Mouse (Mus musculus) Patski (cell line): ENCODE results near the gene Cyp11a1. TPM values are rescaled to one million over a fixed set of nuclear protein-coding genes. Genes with fewer than 3 reads are reported as not detected.

Experiments used
- ATAC-seq: fragments of 100-300 bp; one replicate; pipeline ENCODE4 v1.8.0; 2021
- CTCF ChIA-PET: fragments of 350-600 bp; sonication (Branson Sonifier 250); formaldehyde crosslinking; loops from one replicate; lab custom pipeline; 2022; ENCODE audit warnings: inconsistent platforms; lab: Charles Lee
- POLR2A ChIA-PET: fragments of 350-600 bp; sonication (Branson Sonifier 250); formaldehyde crosslinking; loops from one replicate; lab custom pipeline; 2022; ENCODE audit warnings: antibody characterized with exemption, inconsistent platforms; lab: Charles Lee
- DNase-seq: peaks from one replicate; pipeline ENCODE4 v3.0.0-alpha.2; 2011; ENCODE audit warnings: low read depth, low spot score
- H3K27me3 ChIP-seq: fragments of 371-371 bp; one replicate; pipeline ENCODE4 v1.5.1; 2021
- CTCF ChIP-seq: fragments of 100-300 bp; IDR thresholded peaks from one replicate; pipeline ENCODE4 v1.5.1; 2021
- in situ Hi-C: fragments of 300-500 bp; cut with MboI; formaldehyde crosslinking; loops from 3 replicates; pipeline ENCODE4 v1.11.1; 2018; ENCODE audit warnings: low pct_unique_long_range_greater_than_20kb, mixed read lengths
- polyA plus RNA-seq: library from polyadenylated mRNA; unstranded; gene quantifications from one replicate; pipeline ENCODE4 v1.2.3, GENCODE M21; 2021

Cyp11a1 gene
- polyA plus RNA-seq, 1 experiment from 2014 or later, result 0.13 TPM

DNA sequence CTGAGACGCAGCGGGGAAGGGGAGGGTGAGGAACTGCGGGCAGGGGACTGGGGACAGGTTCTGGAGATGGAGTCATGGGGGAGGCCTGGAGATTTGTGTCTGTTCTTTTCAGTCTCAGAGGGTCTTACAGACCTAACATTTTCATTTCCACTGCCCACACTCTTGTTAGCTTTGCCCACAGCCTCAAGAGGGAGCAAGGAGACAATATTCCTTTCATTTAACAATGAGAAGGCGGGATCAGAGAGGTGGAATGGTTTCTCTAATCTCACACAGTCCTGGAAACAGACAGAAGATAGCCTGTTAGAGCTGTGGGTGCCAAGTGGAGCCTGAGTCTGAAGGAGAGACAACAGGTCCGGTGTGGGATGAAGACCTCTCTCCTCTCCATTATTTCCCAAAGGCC is 45.7 kb downstream of the Cyp11a1 start:
- DNase-seq (no peak), ATAC-seq (no peak)
- TF ChIP-seq CTCF, result no peak
- CTCF ChIA-PET, result interaction anchor here (0.9 to 10.8 kb wide), 8 partner anchors 11 to 164 kb away, joined by 3 to 107 read pairs (median 3); partner anchors contain the start of genes Islr, Islr2 and Stra6
- POLR2A ChIA-PET, result interaction anchor here (0.6 to 1.0 kb wide), 2 partner anchors 142 to 162 kb away, joined by 3 to 4 read pairs; no protein-coding TSS in a partner anchor
- in situ Hi-C loops, result loop anchor here (5.0 kb wide), 1 partner anchor 150 kb away; the partner anchor contains the start of genes Islr and Islr2
- no peaks in the 10 kb centered on the region for H3K27me3 ChIP-seq

GRCm38 (mm10) chr9:58053102-58053501 is 46.9 kb downstream of the Cyp11a1 start:
- TF ChIP-seq CTCF, result peak; percentile 89
- DNase-seq, result no peak
- no peaks in the 10 kb centered on the region for H3K27me3 ChIP-seq
- ChIA-PET CTCF (interaction anchor here (1.3 to 10.8 kb wide), 3 partner anchors 13 to 159 kb away, joined by 3 to 107 read pairs (median 48); partner anchors contain the start of genes Islr and Islr2), POLR2A (interaction anchor here (1.2 kb wide), 1 partner anchor 80 kb away, joined by 6 read pairs; no protein-coding TSS in a partner anchor)
- in situ Hi-C loops, result loop anchor here (5.0 kb wide), 1 partner anchor 149 kb away; the partner anchor contains the start of genes Islr and Islr2
- no peak for ATAC-seq

GRCm38 (mm10) chr9:58053544-58053943 is 47.3 kb downstream of the Cyp11a1 start:
- ChIA-PET POLR2A (interaction anchor here (0.7 to 1.2 kb wide), 2 partner anchors 79 to 275 kb away, joined by 6 read pairs; no protein-coding TSS in a partner anchor), CTCF (interaction anchor here (0.7 to 10.8 kb wide), 3 partner anchors 11 to 153 kb away, joined by 3 to 107 read pairs (median 4); partner anchors contain the start of genes Islr and Islr2)
- DNase-seq (no peak), ATAC-seq (no peak)
- in situ Hi-C loops, result loop anchor here (5.0 kb wide), 1 partner anchor 149 kb away; the partner anchor contains the start of genes Islr and Islr2
- no peaks in the 10 kb centered on the region for H3K27me3 ChIP-seq
- no peak for TF ChIP-seq CTCF

GRCm38 (mm10) chr9:58054032-58054431 is 47.8 kb downstream of the Cyp11a1 start:
- ChIA-PET POLR2A (interaction anchor here (0.7 to 1.2 kb wide), 2 partner anchors 79 to 275 kb away, joined by 6 read pairs; no protein-coding TSS in a partner anchor), CTCF (interaction anchor here (0.7 to 10.8 kb wide), 3 partner anchors 12 to 153 kb away, joined by 3 to 107 read pairs (median 4); partner anchors contain the start of genes Islr and Islr2)
- DNase-seq (no peak), ATAC-seq (no peak)
- H3K27me3 ChIP-seq, result no peaks in the 10 kb centered on the region
- in situ Hi-C loops, result loop anchor here (5.0 kb wide), 1 partner anchor 148 kb away; the partner anchor contains the start of genes Islr and Islr2
- TF ChIP-seq CTCF, result no peak

GRCm38 (mm10) chr9:58055666-58056065 is 49.5 kb downstream of the Cyp11a1 start:
- peak; percentile 86 for DNase-seq
- TF ChIP-seq CTCF, result no peak
- ChIA-PET POLR2A (interaction anchor here (0.9 to 2.0 kb wide), 2 partner anchors 22 to 88 kb away, joined by 4 to 8 read pairs; no protein-coding TSS in a partner anchor), CTCF (interaction anchor here (1.5 to 10.8 kb wide), 2 partner anchors 151 to 157 kb away, joined by 4 to 107 read pairs; partner anchors contain the start of genes Islr and Islr2)
- ATAC-seq, result peak; percentile 83
- in situ Hi-C loops, result loop anchor here (5.0 kb wide), 1 partner anchor 87 kb away; no protein-coding TSS in a partner anchor
- H3K27me3 ChIP-seq, result no peaks in the 10 kb centered on the region

DNA sequence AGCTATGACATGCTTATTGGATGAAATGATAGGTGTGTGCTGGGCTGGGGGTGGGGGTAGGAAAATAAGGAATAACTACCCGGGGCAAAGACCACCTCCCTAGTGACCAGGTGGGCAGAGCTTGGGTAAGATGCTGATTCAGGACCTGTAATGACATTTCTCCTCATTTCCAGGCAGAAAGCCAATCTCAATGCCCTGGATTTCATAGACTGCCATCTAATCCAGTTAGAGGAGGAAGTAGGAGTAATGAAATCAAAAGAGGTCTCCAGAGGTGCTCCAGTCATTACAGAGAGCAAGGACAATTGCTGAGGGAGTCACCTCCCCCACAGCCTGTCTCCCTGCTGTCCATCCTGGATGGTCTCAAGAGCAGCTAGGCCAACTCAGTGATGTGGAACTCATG is 53.7 kb downstream of the Cyp11a1 start:
- no peak for DNase-seq
- TF ChIP-seq CTCF, result no peak
- no peak for ATAC-seq
- in situ Hi-C loops, result loop anchor here (5.0 kb wide), 1 partner anchor 82 kb away; no protein-coding TSS in a partner anchor
- CTCF ChIA-PET, result interaction anchor here (1.4 kb wide), 1 partner anchor 13 kb away, joined by 3 read pairs; no protein-coding TSS in a partner anchor
- peaks cover 4% of the 10 kb centered on the region for H3K27me3 ChIP-seq
- POLR2A ChIA-PET, result no interaction called here

GRCm38 (mm10) chr9:58060677-58061667 is 54.8 kb downstream of the Cyp11a1 start:
- H3K27me3 ChIP-seq, result peaks cover 4% of the 10 kb centered on the region
- ChIA-PET CTCF (interaction anchor here (1.4 kb wide), 1 partner anchor 12 kb away, joined by 3 read pairs; no protein-coding TSS in a partner anchor), POLR2A (no interaction called here)
- ATAC-seq (no peak), DNase-seq (no peak)
- no peak for TF ChIP-seq CTCF
- in situ Hi-C loops, result no loop called here

GRCm38 (mm10) chr9:58063531-58063930 is 57.3 kb downstream of the Cyp11a1 start, which contains the start of gene Stra6:
Gene Stra6, plus strand, starts transcription at chr9:58063788.
- DNase-seq (no peak), ATAC-seq (no peak)
- no peak for TF ChIP-seq CTCF
- in situ Hi-C loops, result no loop called here
- ChIA-PET POLR2A (interaction anchor here (0.7 kb wide), 1 partner anchor 141 kb away, joined by 3 read pairs; no protein-coding TSS in a partner anchor), CTCF (interaction anchor here (1.1 kb wide), 1 partner anchor 11 kb away, joined by 3 read pairs; no protein-coding TSS in a partner anchor)
- peaks cover 4% of the 10 kb centered on the region for H3K27me3 ChIP-seq

GRCm38 (mm10) chr9:58065532-58065931 is 59.3 kb downstream of the Cyp11a1 start:
- in situ Hi-C loops, result no loop called here
- TF ChIP-seq CTCF, result no peak
- DNase-seq, result no peak
- no peak for ATAC-seq
- H3K27me3 ChIP-seq, result peaks cover 4% of the 10 kb centered on the region
- ChIA-PET CTCF (interaction anchor here (0.8 to 1.6 kb wide), 5 partner anchors 26 to 144 kb away, joined by 3 to 5 read pairs (median 4); partner anchors contain the start of genes Islr and Islr2), POLR2A (interaction anchor here (0.5 to 1.6 kb wide), 2 partner anchors 79 to 151 kb away, joined by 3 read pairs; no protein-coding TSS in a partner anchor)
